Mouse (Mus musculus): ENCODE results near the gene Prmt3.

DNA sequence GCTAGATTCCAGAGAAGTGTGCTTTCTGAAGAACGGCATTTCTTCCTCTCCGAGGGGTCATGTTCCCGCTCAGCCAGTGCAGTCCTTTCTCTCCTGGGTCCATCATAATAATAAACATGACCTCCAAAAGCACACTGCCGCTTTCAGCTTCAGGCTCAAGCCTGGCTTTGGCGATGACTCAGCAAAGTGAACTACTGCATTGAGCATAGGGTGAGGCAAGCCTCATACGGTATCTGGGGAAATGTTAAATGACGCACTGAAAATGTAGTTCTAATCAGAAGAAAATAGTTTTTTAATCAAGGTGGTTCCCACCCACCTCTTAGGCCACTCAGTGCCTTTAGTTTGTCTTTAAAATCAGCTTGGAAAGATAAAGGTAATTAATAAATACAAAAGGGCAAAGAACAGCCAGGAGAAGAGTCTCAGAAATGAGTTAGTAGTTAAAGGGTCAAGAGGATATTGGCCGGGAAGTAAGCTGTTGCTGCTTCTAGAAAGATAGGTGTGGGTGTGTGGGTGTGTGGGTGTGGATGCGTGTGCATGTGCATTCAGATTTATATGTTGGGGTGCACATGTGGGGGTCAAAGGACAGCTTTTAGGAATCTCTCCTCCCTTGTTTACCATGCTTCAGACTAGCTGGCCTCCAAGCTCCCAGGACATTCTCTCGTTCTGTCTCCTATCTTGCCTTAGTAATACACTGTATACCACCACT, 14.0 kb upstream of the Prmt3 start:
- TF ChIP-seq POLR2A (IDR thresholded peaks at IDR 0.05; ENCODE audit: borderline replicate concordance, extremely low read depth, low read depth, low read length) = no peak
- no peak for TF ChIP-seq CTCF (IDR thresholded peaks at IDR 0.05; ENCODE audit: insufficient read depth, low read length)
